Mouse (Mus musculus) CH12.LX (cell line): ENCODE measurements around the gene Prdm5.

Experiments used
- E2F4 ChIP-seq: IDR thresholded peaks from 2 replicates; pipeline ENCODE4 v1.6.1; 2011; ENCODE audit warnings: low read depth, low read length, improper control_type of control experiment; ENCODE audit not compliant: insufficient replicate concordance
- EP300 ChIP-seq: IDR thresholded peaks from 2 replicates; pipeline ENCODE4 v1.6.1; 2011; ENCODE audit warnings: low read length, improper control_type of control experiment
- MAFK ChIP-seq: IDR thresholded peaks from 2 replicates; pipeline ENCODE4 v1.6.1; 2011; ENCODE audit warnings: low read length, improper control_type of control experiment; ENCODE audit not compliant: insufficient replicate concordance
- POLR2A ChIP-seq: IDR thresholded peaks from 2 replicates; pipeline ENCODE4 v1.6.1; 2011; ENCODE audit warnings: low read depth, mild to moderate bottlenecking, improper control_type of control experiment, low read length
- USF1 ChIP-seq: IDR thresholded peaks from 2 replicates; pipeline ENCODE4 v1.6.1; 2014; ENCODE audit warnings: low read depth, mild to moderate bottlenecking, inconsistent platforms, low read length, improper control_type of control experiment

- TF ChIP-seq USF1 (no peak), MAFK (no peak), POLR2A (no peak), E2F4 (no peak), EP300 (no peak)
Measured at GRCm38 (mm10) chr6:65969386-65970111, 190.8 kb downstream of the Prdm5 start.
